Mouse (Mus musculus) stomach, postnatal 0 days (tissue): ENCODE results near the gene Tc2n. TPM values are rescaled to one million over a fixed set of nuclear protein-coding genes. Genes with fewer than 3 reads are reported as not detected.
"Not testable (repeated sequence)": the region's sequence is repeated elsewhere in the genome, so short reads cannot be mapped to it uniquely, and the experiment has no call there.

Experiments
- ATAC-seq: fragments of 200-750 bp; cut with Nextera tagmentation; 2 replicates; pipeline ENCODE4 v1.8.0; 2017; ENCODE audit not compliant: low FRiP score, low TSS enrichment
- DNase-seq: peaks from one replicate; pipeline ENCODE4 v3.0.0-alpha.2; 2016; ENCODE audit warnings: low spot score
- H3K27ac ChIP-seq: fragments of 300-500 bp; sonication (generic); replicated peaks from 2 replicates; pipeline ENCODE4 v1.5.1; 2014; ENCODE audit warnings: mild to moderate bottlenecking, control low read depth
- H3K27me3 ChIP-seq: fragments of 300-500 bp; sonication (generic); 2 replicates; pipeline ENCODE4 v1.6.1; 2014; ENCODE audit warnings: low read length; ENCODE audit not compliant: control insufficient read depth, insufficient read depth
- H3K36me3 ChIP-seq: fragments of 300-500 bp; sonication (generic); 2 replicates; pipeline ENCODE4 v1.6.1; 2014; ENCODE audit warnings: low read length, mixed read lengths; ENCODE audit not compliant: control insufficient read depth, insufficient read depth
- H3K4me1 ChIP-seq: fragments of 300-500 bp; sonication (generic); replicated peaks from 2 replicates; pipeline ENCODE4 v1.6.1; 2014; ENCODE audit warnings: antibody characterized with exemption; ENCODE audit not compliant: control insufficient read depth, insufficient read depth
- H3K4me2 ChIP-seq: fragments of 300-500 bp; sonication (generic); replicated peaks from 2 replicates; pipeline ENCODE4 v1.6.1; 2014; ENCODE audit warnings: low read depth, mild to moderate bottlenecking, control low read depth, moderate library complexity
- H3K4me3 ChIP-seq: fragments of 300-500 bp; sonication (generic); 2 replicates; pipeline ENCODE4 v1.5.1; 2014; ENCODE audit warnings: low read depth, low read length, control low read depth
- H3K9ac ChIP-seq: fragments of 300-500 bp; sonication (generic); 2 replicates; pipeline ENCODE4 v1.6.1; 2014; ENCODE audit warnings: mild to moderate bottlenecking, low read length, control low read depth, mixed read lengths
- H3K9me3 ChIP-seq: fragments of 300-500 bp; sonication (generic); 2 replicates; pipeline ENCODE4 v1.6.1; 2016; ENCODE audit warnings: low read length; ENCODE audit not compliant: control insufficient read depth
- CTCF ChIP-seq: IDR thresholded peaks from 2 replicates; pipeline ENCODE4 v1.5.1; 2016; ENCODE audit warnings: antibody characterized with exemption, low read depth, mild to moderate bottlenecking, moderate library complexity
- EP300 ChIP-seq: optimal IDR thresholded peaks from 2 replicates; pipeline ENCODE3; 2016; ENCODE audit warnings: antibody characterized with exemption
- WGBS: fragments of 180-500 bp; shearing (Covaris S2); extraction: QIAGEN DNeasy Blood & Tissue Kit; methylation state at CpG from one replicate; pipeline ENCODE4 v1.1.7; 2014; 5-methylcytosine and 5-hydroxymethylcytosine counted together
- polyA plus RNA-seq: library from polyadenylated mRNA; unstranded; fragments of >200 nt; fragmentation: Nextera tagmentation; extraction: Ambion mirVana; gene quantifications from 2 replicates; pipeline ENCODE4 v1.2.1, GENCODE M21; 2015

Gene Tc2n
- polyA plus RNA-seq, 1 experiment from 2014 or later: 11.6 TPM

- no peaks in the 10 kb centered on the region for H3K9me3 ChIP-seq
Measured at GRCm38 (mm10) chr12:101718755-101719150, 430 bp upstream of the Tc2n start.

GRCm38 (mm10) chr12:101699176-101699575, 19.1 kb downstream of the Tc2n start:
- no peak overlapping the region for H3K27ac ChIP-seq
- H3K4me2 ChIP-seq: no peak overlapping the region
- no peaks in the 10 kb centered on the region for H3K9me3 ChIP-seq
- no peaks in the 10 kb centered on the region for H3K36me3 ChIP-seq
- H3K27me3 ChIP-seq: no peaks in the 10 kb centered on the region
- no peak for TF ChIP-seq EP300
- TF ChIP-seq CTCF: no peak
- no peak for ATAC-seq
- H3K4me1 ChIP-seq: no peaks in the 10 kb centered on the region
- H3K9ac ChIP-seq: no peak overlapping the region
- DNase-seq: no peak
- 79% methylated on average over 3 of the region's 3 CpGs for WGBS
- no peak overlapping the region for H3K4me3 ChIP-seq

More at GRCm38 (mm10) chr12:101718755-101719150, 430 bp upstream of the Tc2n start:
- TF ChIP-seq CTCF: no peak
- no peaks in the 10 kb centered on the region for H3K27me3 ChIP-seq
- no peak overlapping the region for H3K27ac ChIP-seq
- DNase-seq (peak; percentile 68), ATAC-seq (peak; percentile 58)
- H3K9ac ChIP-seq: peak overlapping the region; percentile 64
- peak overlapping the region; percentile 64 for H3K4me3 ChIP-seq
- no peaks in the 10 kb centered on the region for H3K4me1 ChIP-seq
- 0% methylated on average over 9 of the region's 9 CpGs for WGBS
- H3K4me2 ChIP-seq: peak overlapping the region; percentile 93
- no peaks in the 10 kb centered on the region for H3K36me3 ChIP-seq

- no peak overlapping the region for H3K4me2 ChIP-seq
- no peaks in the 10 kb centered on the region for H3K27me3 ChIP-seq
- H3K4me1 ChIP-seq: no peaks in the 10 kb centered on the region
- H3K4me3 ChIP-seq: no peak overlapping the region
- no peaks in the 10 kb centered on the region for H3K36me3 ChIP-seq
- H3K9me3 ChIP-seq: no peaks in the 10 kb centered on the region
- no peak overlapping the region for H3K27ac ChIP-seq
- DNase-seq (no peak), ATAC-seq (no peak)
- no peak overlapping the region for H3K9ac ChIP-seq
- TF ChIP-seq CTCF: no peak
- no peak for TF ChIP-seq EP300
- WGBS: 59% methylated on average over 1 of the region's 1 CpGs
Measured at GRCm38 (mm10) chr12:101696521-101696920, 21.8 kb downstream of the Tc2n start.

GRCm38 (mm10) chr12:101680538-101680937, 37.8 kb downstream of the Tc2n start:
- no peak overlapping the region for H3K27ac ChIP-seq
- WGBS: 70% methylated on average over 2 of the region's 2 CpGs
- no peak overlapping the region for H3K9ac ChIP-seq
- H3K4me3 ChIP-seq: no peak overlapping the region
- no peak for ATAC-seq
- no peaks in the 10 kb centered on the region for H3K27me3 ChIP-seq
- H3K4me2 ChIP-seq: no peak overlapping the region
- H3K4me1 ChIP-seq: no peaks in the 10 kb centered on the region
- TF ChIP-seq EP300 (no peak), CTCF (no peak)
- DNase-seq: no peak
- no peaks in the 10 kb centered on the region for H3K9me3 ChIP-seq
- no peaks in the 10 kb centered on the region for H3K36me3 ChIP-seq

- ATAC-seq (peak; percentile 67), DNase-seq (no peak)
- Histone ChIP-seq H3K4me1 (no peaks in the 10 kb centered on the region), H3K27me3 (no peaks in the 10 kb centered on the region), H3K4me2 (no peak overlapping the region), H3K36me3 (no peaks in the 10 kb centered on the region), H3K9ac (no peak overlapping the region), H3K4me3 (no peak overlapping the region), H3K9me3 (no peaks in the 10 kb centered on the region), H3K27ac (no peak overlapping the region)
- WGBS: 88% methylated on average over 2 of the region's 2 CpGs
- TF ChIP-seq EP300 (no peak), CTCF (no peak)
Measured at GRCm38 (mm10) chr12:101667502-101667901, 50.8 kb downstream of the Tc2n start.

- Histone ChIP-seq H3K9ac (no peak overlapping the region), H3K27ac (no peak overlapping the region), H3K27me3 (no peaks in the 10 kb centered on the region), H3K9me3 (no peaks in the 10 kb centered on the region), H3K4me2 (no peak overlapping the region), H3K4me1 (no peaks in the 10 kb centered on the region), H3K4me3 (no peak overlapping the region), H3K36me3 (no peaks in the 10 kb centered on the region)
- DNase-seq: no peak
- 57% methylated on average over 1 of the region's 1 CpGs for WGBS
- ATAC-seq: no peak
- TF ChIP-seq CTCF: no peak
- no peak for TF ChIP-seq EP300
Measured at GRCm38 (mm10) chr12:101633137-101633536, 85.2 kb downstream of the Tc2n start.

- H3K4me1 ChIP-seq, H3K4me2 ChIP-seq, ATAC-seq, DNase-seq, H3K4me3 ChIP-seq, H3K36me3 ChIP-seq, H3K27me3 ChIP-seq, H3K27ac ChIP-seq, H3K9me3 ChIP-seq, H3K9ac ChIP-seq: not testable (repeated sequence)
Measured at GRCm38 (mm10) chr12:101606622-101607021, 111.7 kb downstream of the Tc2n start.

Other genes starting within 250 kb of the Tc2n start
- 50.7 and 70.9 TPM in 2 replicates for gene Fbln5, start 100.5 kb upstream of the Tc2n start, polyA plus RNA-seq
- 15.1 and 24.3 TPM in 2 replicates for gene Trip11, start 194.7 kb upstream of the Tc2n start, polyA plus RNA-seq
- gene Atxn3, start 239.7 kb upstream of the Tc2n start, polyA plus RNA-seq: 12.0 and 13.4 TPM in 2 replicates